Mouse (Mus musculus): ENCODE measurements at regions not wholly inside any gene's neighbourhood (a gene's known extent, or its start where the extent isn't known, plus 50 kb on each side); places are given as distances from the start of the nearest gene placed in this dataset.

DNA sequence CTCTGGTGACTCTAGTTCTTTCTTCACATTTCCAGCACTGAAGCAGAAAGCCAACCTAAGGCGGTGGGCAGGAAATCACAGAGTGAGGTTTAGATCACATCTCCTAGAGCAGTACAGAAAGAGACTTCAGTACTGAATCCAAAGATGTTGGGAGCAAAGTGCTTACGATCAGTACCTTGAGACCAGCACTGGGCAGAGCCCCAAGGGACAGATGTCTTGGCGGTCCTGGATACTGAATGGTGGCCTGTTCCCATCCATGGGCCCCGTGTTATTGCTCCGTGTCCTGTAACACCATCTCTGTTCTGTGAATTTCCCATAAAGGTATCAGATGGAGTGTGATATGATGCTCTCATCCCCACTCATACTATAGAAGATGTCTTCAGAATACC is 353.5 kb upstream of the Nfe2l3 start:
- no peak for TF ChIP-seq POLR2A (IDR thresholded peaks at IDR 0.05; ENCODE audit: insufficient read depth, low read depth, low read length)
- TF ChIP-seq CTCF (IDR thresholded peaks at IDR 0.05; ENCODE audit: insufficient read depth, low read depth, low read length), result no peak
